Mouse (Mus musculus): ENCODE data around the gene U2af2. TPM values are rescaled to one million over a fixed set of nuclear protein-coding genes. Genes with fewer than 3 reads are reported as not detected.

The U2af2 gene
- 72.7 and 76.9 TPM in 2 replicates for polyA plus RNA-seq (2015; fragmentation: Nextera tagmentation; extraction: Ambion mirVana)

DNA sequence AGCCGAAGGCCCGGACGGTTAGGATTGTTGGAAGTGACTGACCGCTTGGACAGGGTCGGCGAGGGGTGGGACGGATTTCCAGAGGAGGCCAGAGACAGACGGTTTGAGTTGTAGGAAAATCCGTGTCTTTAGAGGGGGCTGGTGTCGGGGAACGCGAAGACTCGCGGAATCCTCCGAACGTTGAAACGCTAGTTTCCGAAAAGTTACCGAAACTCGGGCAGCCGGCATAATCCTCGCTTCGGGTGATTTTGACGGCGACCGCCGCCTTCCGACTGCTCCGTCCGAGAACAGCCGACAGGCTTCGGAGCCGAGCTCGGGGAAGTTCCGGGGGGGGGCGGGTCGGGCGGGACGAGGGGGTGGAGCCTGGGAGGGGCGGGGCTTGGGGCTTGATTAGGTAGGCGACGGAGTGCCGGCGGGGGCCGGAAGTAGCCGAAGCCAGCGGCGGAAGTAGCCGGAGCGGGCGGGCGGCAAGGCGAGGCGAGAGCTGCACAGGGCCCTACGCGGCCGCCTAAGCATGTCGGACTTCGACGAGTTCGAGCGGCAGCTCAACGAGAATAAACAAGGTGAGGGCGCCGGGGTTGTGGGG, at the start of gene U2af2:
U2af2 (plus strand) TSS at position 370 of the 586 bp plus-strand sequence.

GRCm38 (mm10) chr7:5014251-5015117, 47.5 kb upstream of the U2af2 start, which contains the start of the genes Zfp524 and Fiz1:
Zfp524 (plus strand) TSS chr7:5014415.
Fiz1 (minus strand) TSS chr7:5014697.

DNA sequence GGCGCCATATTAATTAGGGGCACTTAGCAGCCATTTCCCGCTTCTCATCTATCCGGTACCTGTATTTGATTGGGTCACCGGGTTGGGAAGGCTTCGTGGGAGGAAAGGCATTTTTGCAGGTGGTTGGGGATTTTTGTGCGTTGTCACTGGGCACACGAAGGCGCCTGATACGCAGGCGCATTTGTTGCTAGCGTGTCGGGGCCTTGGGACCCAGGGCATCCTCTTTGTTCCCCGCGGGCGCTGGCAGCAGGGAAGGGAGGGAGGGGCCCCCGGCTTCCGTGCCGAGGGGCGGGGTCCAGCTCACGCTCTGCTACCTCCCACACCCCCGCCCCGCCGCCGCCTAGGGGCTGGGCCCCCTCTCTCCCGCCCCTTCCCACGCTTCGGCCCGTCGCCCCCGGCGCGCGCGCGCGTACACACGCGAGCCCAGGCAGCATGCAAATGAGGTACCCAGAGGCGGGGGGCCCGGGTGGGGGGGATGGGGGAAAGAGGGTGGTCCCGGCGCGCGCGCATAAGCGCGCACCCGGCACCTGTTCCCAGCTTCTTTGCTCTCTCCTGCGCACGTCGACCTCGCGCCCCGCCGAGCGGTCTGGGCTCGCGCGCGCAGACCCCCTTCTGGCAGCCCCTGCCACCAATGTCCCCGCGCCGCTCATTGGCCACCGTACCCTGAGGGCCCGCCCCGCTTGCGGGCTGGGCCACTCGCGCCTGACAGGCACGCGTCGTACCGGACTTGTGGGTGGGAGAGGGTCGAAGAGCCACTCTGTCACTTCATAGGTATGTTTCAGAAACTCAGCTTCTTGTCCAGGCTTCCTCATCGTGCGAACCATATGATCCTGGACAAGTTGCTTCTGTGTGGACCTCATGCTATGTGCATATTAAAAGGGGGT, 46.6 kb upstream of the U2af2 start, which contains the start of gene Gm44973:
Gm44973 (plus strand) TSS at position 379 of the 884 bp plus-strand sequence.

GRCm38 (mm10) chr7:5020000-5020681, 41.8 kb upstream of the U2af2 start, which contains the start of the genes Zfp865 and Ccdc106:
Zfp865 (plus strand) TSS chr7:5020376.
Ccdc106 (plus strand) TSS chr7:5020553.

GRCm38 (mm10) chr7:5033818-5034217, 28.1 kb upstream of the U2af2 start, which contains the start of gene 4632433K11Rik:
4632433K11Rik (plus strand) TSS chr7:5034118.

GRCm38 (mm10) chr7:5038109-5038732, 23.7 kb upstream of the U2af2 start, which contains the start of gene Zfp784:
Zfp784 (minus strand) TSS chr7:5038446.

GRCm38 (mm10) chr7:5051193-5052192, 10.4 kb upstream of the U2af2 start, which contains the start of gene Zfp580:
Zfp580 (plus strand) TSS chr7:5051538.

DNA sequence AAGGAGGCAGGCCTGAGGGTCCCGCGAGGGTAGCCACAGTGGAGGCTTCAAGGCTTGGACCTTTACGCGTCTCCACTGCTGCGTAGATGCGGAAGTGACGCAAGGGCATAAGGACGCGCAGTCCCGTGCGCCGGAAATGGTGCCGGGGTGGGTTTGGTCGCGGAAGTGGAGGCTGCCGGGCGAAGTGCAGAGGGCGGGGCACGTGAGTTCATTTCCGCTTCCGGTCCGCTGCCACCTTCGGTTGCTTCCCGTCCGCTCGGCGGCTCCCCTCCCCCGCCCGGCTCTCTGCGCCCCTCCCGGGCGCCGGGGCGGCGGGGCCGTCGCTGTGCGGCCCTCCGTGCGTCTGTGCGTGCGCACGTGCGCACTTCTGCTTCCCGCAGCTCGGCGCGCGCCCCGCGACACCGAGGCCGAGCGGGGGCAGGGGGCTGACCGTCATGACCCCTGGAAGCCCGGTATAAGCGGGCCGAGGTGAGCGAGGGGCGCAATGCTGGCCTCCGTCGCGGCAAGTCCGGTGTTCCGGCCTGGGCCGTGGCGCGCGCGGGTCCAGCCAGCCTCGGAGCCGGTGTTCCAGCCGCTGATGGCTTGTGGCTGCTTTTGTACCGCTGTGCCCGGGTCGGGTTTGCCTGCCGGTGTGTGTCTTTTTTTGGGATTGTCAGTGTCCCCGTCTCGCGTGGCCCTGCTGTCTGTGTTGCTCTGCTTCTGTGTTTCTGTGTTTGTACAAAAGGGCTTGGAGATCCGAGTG, 18.2 kb downstream of the U2af2 start, which contains the start of gene Epn1:
Epn1 (plus strand) TSS at position 226 of the 742 bp plus-strand sequence.

DNA sequence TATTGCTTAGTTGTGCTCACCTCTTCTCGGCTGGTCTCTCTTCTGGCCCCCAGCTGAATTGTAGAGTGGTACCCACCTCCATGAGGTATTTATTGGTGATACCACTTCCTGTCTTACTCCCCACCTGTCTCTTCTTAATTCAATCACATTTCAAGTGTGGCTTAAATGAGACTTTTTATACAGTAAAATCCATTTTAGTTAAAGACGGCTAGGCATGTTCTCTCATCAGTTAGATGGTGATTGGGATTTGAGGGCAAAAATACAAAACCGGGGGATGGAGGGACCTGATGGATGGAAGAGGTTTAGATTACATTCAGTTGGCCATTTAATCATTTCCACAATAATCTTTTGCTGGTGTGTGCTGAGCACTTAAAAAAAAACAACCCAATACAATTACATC, 54.9 kb downstream of the U2af2 start, which contains the start of gene Rfpl4:
Rfpl4 (minus strand) TSS at position 101 of the 400 bp plus-strand sequence.

GRCm38 (mm10) chr7:5125549-5126406, 63.8 kb downstream of the U2af2 start, which contains the start of gene Rasl2-9:
Rasl2-9 (minus strand) TSS chr7:5125950.

Small RNAs within 50 kb of the gene (microRNA-seq; reads per million reads assigned to microRNA genes)
- gene Gm26217: not detected

Other genes with a start within 250 kb of the U2af2 start
- gene Ube2s, start 249.6 kb upstream of the U2af2 start, polyA plus RNA-seq (2015; fragmentation: Nextera tagmentation; extraction: Ambion mirVana): 236 and 237 TPM in 2 replicates
- 8.2 and 11.1 TPM in 2 replicates for gene Shisa7, start 217.4 kb upstream of the U2af2 start, polyA plus RNA-seq (2015; fragmentation: Nextera tagmentation; extraction: Ambion mirVana)
- 3.1 and 4.0 TPM in 2 replicates for gene Isoc2b, start 191.9 kb upstream of the U2af2 start, polyA plus RNA-seq (2015; fragmentation: Nextera tagmentation; extraction: Ambion mirVana)
- 0.85 and 0.86 TPM in 2 replicates for gene Isoc2a, start 185.0 kb upstream of the U2af2 start, polyA plus RNA-seq (2015; fragmentation: Nextera tagmentation; extraction: Ambion mirVana)
- 0.42 TPM in 1 of 2 replicates, not detected in the other for gene Gm36210, start 155.6 kb upstream of the U2af2 start, polyA plus RNA-seq (2015; fragmentation: Nextera tagmentation; extraction: Ambion mirVana)
- gene Zfp628, start 146.9 kb upstream of the U2af2 start, polyA plus RNA-seq (2015; fragmentation: Nextera tagmentation; extraction: Ambion mirVana): 3.0 and 4.2 TPM in 2 replicates
- gene Nat14, start 140.1 kb upstream of the U2af2 start, polyA plus RNA-seq (2015; fragmentation: Nextera tagmentation; extraction: Ambion mirVana): 35.0 and 39.1 TPM in 2 replicates
- 0.88 and 1.3 TPM in 2 replicates for gene Ssc5d, start 136.4 kb upstream of the U2af2 start, polyA plus RNA-seq (2015; fragmentation: Nextera tagmentation; extraction: Ambion mirVana)
- not detected in 2 replicates for gene Sbk2, start 97.7 kb upstream of the U2af2 start, polyA plus RNA-seq (2015; fragmentation: Nextera tagmentation; extraction: Ambion mirVana)
- 0.12 and 0.25 TPM in 2 replicates for gene Sbk3, start 91.0 kb upstream of the U2af2 start, polyA plus RNA-seq (2015; fragmentation: Nextera tagmentation; extraction: Ambion mirVana)
- gene Zfp579, start 66.0 kb upstream of the U2af2 start, polyA plus RNA-seq (2015; fragmentation: Nextera tagmentation; extraction: Ambion mirVana): 37.5 and 40.0 TPM in 2 replicates
- 5.8 and 6.8 TPM in 2 replicates for gene Zfp524, start 47.7 kb upstream of the U2af2 start, polyA plus RNA-seq (2015; fragmentation: Nextera tagmentation; extraction: Ambion mirVana)
- 22.9 and 26.6 TPM in 2 replicates for gene Fiz1, start 47.4 kb upstream of the U2af2 start, polyA plus RNA-seq (2015; fragmentation: Nextera tagmentation; extraction: Ambion mirVana)
- 1.3 and 2.1 TPM in 2 replicates for gene Gm44973, start 46.6 kb upstream of the U2af2 start, polyA plus RNA-seq (2015; fragmentation: Nextera tagmentation; extraction: Ambion mirVana)
- 5.1 and 5.6 TPM in 2 replicates for gene Zfp865, start 41.8 kb upstream of the U2af2 start, polyA plus RNA-seq (2015; fragmentation: Nextera tagmentation; extraction: Ambion mirVana)
- gene Ccdc106, start 41.6 kb upstream of the U2af2 start, polyA plus RNA-seq (2015; fragmentation: Nextera tagmentation; extraction: Ambion mirVana): 72.3 and 78.9 TPM in 2 replicates
- gene 4632433K11Rik, start 28.0 kb upstream of the U2af2 start, polyA plus RNA-seq (2015; fragmentation: Nextera tagmentation; extraction: Ambion mirVana): not detected in 2 replicates
- 6.1 and 7.8 TPM in 2 replicates for gene Zfp784, start 23.7 kb upstream of the U2af2 start, polyA plus RNA-seq (2015; fragmentation: Nextera tagmentation; extraction: Ambion mirVana)
- gene Zfp580, start 10.6 kb upstream of the U2af2 start, polyA plus RNA-seq (2015; fragmentation: Nextera tagmentation; extraction: Ambion mirVana): 128 and 133 TPM in 2 replicates
- 93.4 and 120 TPM in 2 replicates for gene Epn1, start 18.1 kb downstream of the U2af2 start, polyA plus RNA-seq (2015; fragmentation: Nextera tagmentation; extraction: Ambion mirVana)
- gene Rfpl4, start 54.8 kb downstream of the U2af2 start, polyA plus RNA-seq (2015; fragmentation: Nextera tagmentation; extraction: Ambion mirVana): not detected in 2 replicates
- 0.81 and 0.85 TPM in 2 replicates for gene Rasl2-9, start 63.8 kb downstream of the U2af2 start, polyA plus RNA-seq (2015; fragmentation: Nextera tagmentation; extraction: Ambion mirVana)
- not detected in 2 replicates for gene Vmn1r55, start 87.5 kb downstream of the U2af2 start, polyA plus RNA-seq (2015; fragmentation: Nextera tagmentation; extraction: Ambion mirVana)
- gene Vmn1r56, start 134.6 kb downstream of the U2af2 start, polyA plus RNA-seq (2015; fragmentation: Nextera tagmentation; extraction: Ambion mirVana): not detected in 2 replicates
- gene Vmn1r57, start 156.3 kb downstream of the U2af2 start, polyA plus RNA-seq (2015; fragmentation: Nextera tagmentation; extraction: Ambion mirVana): not detected in 2 replicates